Mouse (Mus musculus) cortical plate, adult 2 months (tissue): ENCODE data around the gene Rplp2.

ENCODE experiments used
- CTCF ChIP-seq: fragments of 200-500 bp; IDR thresholded peaks from 2 replicates; pipeline ENCODE4 v1.5.1; 2011; ENCODE audit warnings: mild to moderate bottlenecking, control low read depth, low read length; ENCODE audit not compliant: insufficient read depth; ENCODE audit errors: extremely low read depth
- POLR2A ChIP-seq: fragments of 200-500 bp; IDR thresholded peaks from 2 replicates; pipeline ENCODE4 v1.6.1; 2011; ENCODE audit warnings: mild to moderate bottlenecking, low read length, control low read depth; ENCODE audit not compliant: insufficient read depth; ENCODE audit errors: extremely low read depth

GRCm38 (mm10) chr7:141468164-141468521, 21.0 kb downstream of the Rplp2 start:
- TF ChIP-seq POLR2A, result no peak
- TF ChIP-seq CTCF, result no peak
